Mouse (Mus musculus) ovary, postnatal 14 days (tissue): ENCODE measurements around the gene Dph3.
"Not testable (repeated sequence)": the region's sequence is repeated elsewhere in the genome, so short reads cannot be mapped to it uniquely, and the experiment has no call there.

Experiments used
- DNase-seq: peaks from one replicate; pipeline ENCODE4 v3.0.0; 2022; ENCODE audit warnings: low spot score

The Dph3 gene

DNA sequence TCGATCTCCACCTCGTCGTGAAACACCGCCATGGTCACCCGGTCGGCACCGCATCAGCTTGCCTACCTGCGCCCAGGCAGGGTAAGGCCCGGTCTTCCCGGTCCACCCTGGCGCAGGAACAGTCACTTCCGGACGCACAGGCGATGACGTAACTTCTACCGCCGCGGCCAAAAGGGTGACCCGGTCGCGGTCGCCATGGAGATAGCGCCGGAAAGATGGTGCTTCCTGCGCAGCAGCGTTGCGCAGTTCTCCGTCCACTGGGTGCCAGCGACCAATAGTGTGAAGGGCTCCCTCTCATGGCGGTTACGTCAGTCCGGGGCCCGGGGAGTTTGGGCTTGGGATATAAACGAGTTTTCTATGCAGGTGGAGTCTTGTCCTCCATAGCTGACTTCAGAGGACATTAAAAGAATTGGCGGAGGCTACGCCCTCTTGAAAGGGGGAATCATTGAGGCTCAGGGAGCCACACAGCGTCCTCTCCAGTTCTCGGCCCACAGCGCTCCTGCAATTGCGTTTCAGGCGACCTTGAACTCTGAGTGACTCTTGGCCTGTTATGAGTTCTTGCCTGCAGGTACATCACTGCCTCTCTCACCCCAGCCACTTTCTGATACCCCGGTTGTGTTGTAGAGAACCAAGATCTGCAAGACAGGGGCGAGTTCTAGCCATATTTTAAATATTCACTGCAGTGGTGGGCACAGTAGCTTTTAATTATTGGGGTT, at the start of gene Dph3:
Dph3 (minus strand) TSS at position 244 of the 716 bp plus-strand sequence.
- peak; percentile 98 for DNase-seq

DNA sequence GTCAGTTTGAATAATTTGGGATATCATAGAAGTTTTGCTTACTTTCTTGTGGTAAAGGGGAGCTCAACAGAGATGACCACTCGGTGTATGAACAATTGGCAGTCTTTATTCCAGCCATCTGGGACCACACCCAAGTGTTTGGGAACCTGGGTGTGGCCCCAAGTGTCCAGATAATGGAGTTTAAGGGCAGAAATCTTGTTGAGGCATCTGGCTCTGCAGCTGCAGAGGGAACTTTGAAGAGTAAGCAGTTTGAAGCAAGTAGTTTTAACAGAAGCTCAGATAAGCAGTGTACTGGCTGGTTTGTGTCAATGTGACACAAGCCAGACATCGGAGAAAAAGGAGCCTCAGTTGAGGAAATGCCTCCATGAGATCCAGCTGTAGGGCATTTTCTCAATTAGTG, 48.8 kb upstream of the Dph3 start:
- DNase-seq = no peak

DNA sequence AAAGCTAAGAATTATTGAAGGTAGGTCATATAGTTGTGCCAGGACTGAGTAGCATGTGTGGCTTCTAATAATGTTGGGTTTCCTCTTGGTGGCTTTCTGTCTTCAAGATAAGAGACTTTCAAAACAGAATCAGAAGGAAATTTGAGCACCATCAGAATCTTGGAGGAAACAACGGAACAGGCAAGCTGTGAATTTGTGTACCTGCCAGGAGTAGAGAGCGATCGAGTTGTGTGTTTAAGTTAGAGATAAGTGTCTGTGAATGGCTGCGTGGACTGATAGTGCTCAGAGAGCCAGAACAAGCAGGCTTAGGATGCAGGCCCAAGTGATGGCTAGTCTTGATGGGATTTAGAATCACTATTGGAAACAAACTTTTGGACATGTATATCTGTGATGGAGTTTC, 46.3 kb upstream of the Dph3 start:
- no peak for DNase-seq

DNA sequence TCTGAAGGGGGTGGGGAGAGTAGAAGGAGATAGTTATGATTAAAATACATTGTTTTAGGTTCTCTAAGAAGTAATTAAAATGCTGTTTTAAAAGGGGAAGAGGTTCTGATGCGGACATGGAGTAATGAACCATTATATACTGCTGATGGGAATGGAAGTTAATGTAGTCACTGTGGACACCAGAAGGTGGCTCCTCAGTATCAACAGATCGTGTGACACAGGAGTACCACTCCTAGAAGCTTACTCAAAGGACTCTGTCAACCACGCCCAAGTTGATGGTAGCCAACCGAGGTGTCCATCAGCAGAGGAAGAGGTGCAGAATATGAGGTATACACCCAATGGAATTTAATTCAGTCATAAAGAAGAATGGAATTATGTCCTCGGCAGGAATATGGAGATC, 42.9 kb upstream of the Dph3 start:
- DNase-seq = no peak

DNA sequence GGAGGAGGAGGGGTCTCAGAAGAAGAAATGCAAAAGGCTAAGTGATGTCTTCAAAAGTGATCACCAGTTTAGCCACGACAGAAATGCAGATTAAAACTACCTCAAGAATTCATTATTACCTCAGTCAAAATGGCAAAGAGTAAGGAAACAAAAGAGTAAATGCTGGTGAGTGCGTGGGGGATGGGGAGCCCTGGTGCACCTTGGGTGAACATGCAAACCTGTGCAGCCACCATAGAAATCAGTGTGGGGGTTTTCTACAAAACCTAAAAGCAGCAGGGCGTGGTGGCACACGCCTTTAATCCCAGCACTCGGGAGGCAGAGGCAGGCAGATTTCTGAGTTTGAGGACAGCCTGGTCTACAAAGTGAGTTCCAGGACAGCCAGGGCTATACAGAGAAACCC, 39.7 kb upstream of the Dph3 start:
- not testable (repeated sequence) for DNase-seq

DNA sequence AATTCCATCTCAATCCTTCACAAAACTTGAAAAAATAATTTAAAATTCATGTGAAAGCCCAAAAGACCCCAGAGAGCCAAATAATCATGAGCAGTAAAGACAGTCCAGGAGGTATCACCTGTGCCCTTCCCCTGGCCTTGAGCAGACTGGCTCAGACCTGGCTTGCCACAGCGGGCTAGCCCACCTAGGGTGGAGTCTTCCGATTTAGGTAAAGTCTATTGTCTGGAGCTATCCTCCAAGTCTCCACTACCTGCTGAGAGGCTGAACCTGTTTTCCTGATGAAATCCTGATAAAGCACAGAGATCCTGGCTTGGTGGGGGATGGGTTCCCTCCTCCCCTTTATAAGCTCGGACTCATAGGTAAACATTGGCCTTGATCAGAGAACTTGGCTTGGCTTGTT, 38.7 kb upstream of the Dph3 start:
- DNase-seq = no peak

DNA sequence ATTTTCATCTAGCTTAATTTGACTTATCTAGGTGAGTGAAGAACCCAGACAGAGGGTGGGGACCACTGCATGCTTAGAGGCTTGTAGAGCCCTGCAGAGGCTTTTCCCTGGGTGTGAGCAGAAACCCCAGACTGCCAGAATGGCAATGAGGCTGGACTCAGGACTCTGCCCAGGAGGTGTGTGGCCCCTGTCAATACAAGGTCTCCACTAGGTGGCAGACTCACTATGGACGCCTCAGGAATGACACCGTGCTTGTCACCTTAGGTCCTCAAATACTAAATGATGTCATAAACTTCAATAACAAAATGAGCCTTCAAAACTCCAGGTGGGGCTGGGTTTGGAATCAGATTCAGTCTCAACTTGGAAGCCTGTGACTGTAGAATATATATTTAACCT, 36.4 kb upstream of the Dph3 start:
- DNase-seq = no peak

DNA sequence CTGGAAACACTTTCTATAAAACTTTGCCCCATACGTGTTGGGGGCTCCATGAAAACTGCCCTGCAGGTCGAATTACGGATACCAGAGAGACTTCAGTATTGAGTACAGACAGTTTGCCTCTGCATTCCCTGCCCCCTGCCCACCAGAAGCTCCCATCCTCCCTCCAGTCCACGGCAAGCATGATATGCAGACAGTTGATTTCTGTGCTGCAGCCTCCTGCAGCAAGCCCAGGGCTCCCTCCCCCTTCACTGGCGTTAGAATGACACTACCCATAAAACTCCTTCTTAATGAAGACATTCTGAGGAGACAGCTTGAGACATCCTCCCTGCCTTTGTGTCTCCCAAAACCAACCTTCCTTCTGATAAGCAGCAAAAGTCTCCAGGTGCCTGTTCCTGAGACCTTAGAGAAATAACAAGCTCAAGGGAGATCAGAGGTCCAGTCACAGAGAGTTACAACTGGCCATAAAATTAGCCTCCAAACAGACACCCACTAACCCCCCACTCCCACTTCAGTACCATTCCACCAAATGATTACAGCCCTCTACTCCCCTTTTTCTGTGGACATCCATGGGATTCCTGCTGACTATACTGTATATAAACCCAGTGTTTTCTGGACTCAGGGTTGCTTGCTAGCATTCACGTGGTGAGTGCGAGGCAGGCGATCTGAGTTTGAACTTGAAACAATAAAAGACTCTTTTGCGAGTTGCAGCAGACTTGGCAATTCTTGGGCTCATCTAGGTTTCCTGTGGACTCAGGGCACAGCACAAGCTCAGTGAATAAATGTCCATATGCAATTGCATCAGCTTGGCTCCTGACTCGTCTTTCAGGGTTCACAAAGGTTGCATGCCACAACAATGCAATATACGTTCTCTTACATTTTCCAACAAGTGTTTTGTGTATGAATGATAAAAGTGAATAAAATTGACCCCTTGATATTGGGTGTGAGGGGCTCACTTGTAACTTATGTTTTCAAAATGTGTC, 35.7 kb upstream of the Dph3 start:
- no peak for DNase-seq

DNA sequence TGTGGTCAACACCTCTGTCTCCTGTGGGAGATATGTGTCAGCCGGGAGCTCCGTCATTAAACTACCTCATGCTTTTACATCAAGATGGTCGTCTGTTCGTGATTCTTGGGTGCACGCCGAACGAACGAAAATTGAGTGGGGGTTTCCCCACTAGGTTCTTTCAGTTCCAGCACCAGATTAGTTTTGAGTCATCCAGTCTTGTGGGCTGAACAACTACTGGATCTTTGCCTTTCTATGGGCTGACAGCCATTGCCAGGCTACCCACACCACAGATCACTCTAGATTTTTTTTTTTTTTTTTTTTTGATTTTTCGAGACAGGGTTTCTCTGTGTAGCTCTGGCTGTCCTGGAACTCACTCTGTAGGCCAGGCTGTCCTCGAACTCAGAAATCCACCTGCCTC, 26.6 kb upstream of the Dph3 start:
- DNase-seq = not testable (repeated sequence)

DNA sequence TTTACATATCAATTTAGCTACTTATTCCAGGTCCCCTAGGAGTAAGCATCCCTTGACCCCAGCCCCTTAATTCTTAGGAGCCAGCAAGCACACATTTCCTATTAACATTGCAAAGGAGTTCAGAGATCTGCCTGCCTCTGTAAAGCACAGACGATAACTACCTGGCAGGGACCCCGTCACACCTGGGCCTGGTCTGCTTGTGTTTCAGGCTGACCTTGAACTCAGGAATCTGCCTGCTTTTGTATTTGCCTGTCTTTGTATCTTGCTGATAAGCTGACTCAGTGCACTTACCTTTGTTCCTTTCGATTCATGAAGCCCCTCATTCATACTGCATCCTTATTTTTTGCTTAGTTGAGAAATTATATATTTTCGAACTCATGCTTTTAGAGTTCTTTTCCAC, 21.4 kb upstream of the Dph3 start:
- DNase-seq = no peak

DNA sequence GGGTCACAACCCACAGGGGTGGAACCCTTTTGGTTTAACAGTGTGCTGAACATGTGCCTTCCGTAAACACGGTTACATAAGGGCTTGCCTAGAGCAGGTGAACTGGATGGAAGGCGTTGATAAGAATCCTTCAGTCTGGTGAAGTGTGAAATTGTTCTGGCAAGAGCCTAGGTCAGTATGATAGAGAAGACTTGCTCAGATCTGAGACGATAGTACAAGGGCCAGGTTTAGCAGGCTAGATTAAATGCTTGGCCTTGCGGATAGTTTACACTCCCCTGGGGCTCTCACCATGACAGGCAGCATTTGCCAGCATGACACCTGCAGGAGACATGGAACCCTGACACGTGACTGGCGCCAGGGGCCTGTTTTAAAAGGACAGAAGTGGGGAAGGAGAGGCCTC, 20.1 kb upstream of the Dph3 start:
- DNase-seq = no peak

DNA sequence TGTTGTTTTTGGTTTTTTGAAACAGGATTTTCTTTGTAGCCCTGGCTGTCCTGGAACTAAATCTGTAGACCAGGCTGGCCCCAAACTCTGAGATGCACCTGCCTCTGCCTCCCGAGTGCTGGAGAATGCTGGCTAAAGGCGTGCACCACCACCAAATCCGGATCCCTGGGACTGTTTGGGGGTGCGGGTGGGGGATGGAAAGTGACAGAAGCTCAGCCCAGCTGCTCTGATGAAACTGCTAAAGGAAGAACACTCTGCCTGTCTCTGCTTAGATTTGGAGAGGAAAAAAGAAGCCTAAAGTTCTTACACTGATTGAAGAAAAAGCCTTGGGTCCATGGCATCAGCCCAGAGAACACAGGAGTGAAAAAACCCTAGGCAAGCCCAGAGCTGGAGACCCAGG, 18.0 kb upstream of the Dph3 start:
- DNase-seq = no peak

DNA sequence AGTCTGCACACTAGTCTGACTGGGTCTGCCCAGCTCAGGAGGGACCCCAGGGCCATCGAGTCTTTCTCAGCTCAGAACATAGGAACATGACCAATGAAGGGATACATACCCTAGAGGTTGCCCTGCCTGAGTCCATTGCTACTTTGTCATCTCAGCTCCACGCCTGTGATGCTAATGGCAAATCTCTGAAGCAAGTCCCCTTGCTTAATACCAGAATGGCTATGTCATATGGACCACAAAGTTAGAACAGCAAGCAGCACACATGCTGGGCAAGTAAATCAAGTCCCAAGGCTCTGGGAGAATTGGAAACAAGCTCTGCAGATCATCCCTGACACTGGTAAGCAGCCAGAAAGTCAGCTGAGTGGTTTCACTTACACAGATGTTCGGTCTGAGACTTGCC, 13.4 kb upstream of the Dph3 start:
- DNase-seq = no peak

DNA sequence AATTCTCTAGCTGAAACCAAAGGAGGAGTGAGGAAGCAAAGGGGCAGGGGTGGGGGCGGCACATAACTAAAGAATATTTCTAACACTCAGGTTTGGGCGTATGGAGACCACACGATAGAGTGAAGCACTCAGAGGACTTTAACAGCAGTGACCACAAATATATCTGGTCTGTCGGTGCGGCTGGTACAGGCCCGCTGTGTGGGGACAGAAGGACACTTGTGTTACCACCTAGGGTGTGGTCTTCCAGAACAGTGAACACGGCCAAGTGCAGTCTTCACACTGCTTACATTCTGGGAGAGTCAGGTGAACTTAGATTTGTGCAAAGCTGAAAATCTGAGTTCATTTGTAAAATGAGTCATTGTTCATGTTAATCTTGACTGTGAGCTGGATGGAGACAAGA, 12.2 kb upstream of the Dph3 start:
- DNase-seq = no peak

DNA sequence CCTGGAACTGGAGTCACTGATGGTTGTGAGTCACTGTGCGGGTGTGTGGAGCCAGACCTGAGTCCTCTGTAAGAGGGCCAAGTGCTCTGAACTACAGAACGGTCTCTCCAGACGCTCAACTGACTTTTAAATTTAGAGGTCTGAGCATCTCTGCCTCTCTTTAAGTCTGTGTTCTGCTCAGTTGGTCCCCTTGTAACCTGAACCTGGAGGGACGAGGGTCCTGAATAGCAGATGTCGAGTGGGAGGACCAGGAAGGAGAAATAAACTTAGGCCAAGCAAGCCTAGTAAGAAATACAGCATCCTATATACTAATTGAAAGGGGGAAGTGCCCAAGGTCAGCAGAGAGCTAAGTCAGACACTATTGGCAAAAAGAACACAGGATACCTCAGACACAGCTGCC, 11.2 kb upstream of the Dph3 start:
- DNase-seq = no peak

DNA sequence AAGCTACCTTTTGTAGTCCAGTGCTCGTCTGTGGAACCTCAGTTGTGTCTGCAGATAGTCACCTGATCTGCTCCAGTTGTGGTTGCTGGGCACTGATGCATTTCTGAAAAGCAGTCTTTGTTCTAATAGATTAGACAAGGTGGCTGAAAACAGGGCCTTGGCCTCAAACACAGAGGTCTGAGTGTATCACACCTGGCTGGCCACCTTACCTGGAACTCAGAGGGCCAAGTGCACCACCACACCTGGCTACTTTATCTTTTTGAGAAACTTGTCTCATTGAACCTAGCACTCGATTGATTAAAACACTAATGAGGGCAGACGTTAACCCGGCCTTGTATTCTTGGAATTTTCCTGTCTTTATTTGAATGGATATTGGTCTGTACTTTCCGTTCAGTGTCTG, 10.1 kb upstream of the Dph3 start:
- DNase-seq = no peak

DNA sequence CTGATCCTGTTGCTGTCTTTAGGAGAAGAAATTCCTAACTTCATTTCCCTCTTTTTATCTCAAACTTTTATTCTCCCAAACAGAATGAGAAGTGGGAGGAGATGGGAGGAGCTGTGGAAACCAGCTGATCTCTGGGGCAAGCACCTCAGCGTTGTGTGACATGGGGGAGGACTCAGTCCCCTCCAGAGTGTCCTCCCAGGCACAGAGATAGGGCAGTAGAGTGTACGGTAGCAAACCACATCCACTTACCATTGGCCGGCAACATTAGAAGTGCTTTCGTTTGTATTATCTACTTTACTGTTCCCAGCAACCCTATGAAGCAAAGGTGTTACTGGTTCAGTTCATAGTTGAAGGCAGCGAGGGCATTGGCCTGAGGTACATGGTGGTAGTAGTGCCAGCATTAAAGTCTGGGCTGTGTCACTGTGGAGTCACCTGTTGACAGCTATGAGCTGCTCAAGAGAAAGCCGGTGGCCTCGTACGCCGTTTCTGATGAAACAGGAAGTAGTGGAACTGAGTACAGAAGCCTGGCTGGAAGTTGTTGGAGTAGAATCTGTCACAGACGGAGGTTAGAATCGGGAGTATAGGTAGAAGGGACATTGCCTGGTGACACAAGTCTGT, 8.1 kb upstream of the Dph3 start:
- DNase-seq = no peak

DNA sequence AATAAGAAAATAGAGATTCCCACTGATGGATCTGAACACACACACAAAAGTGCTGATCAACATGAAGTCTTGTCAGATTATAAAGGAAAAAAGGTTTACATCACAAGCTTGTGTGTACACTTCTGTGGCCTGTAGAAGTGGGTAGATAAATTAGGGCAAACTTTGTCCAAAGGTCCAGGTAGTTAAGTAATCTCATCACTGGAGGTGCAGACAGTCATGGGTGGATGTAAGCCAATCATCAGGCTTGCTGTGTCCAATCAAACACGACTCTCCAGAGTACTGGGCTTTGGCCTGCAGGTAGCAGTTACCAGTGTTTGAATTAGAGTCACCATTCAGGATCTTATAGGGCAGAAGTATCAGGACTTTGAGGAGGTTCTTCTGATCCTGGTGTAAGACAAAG, 7.5 kb upstream of the Dph3 start:
- no peak for DNase-seq

DNA sequence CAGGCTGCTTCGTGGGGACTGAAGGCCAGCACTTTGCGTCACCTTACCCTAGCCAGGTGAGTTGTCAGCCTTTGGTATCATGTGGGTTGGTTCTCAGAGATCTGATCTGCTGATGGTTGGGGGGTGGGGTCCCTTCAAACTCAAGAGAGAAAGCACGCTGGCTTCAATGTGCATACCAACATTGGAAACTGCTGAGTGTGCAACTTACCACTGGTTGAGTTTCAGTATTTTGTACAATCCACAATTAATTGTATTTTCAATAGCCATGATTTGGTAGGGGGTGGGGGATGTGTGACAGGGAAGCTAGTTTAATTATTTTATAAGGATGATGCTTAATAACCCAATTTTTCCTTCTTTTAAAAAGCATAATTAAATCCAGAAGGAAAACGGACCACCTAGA, 6.2 kb upstream of the Dph3 start:
- DNase-seq = no peak

DNA sequence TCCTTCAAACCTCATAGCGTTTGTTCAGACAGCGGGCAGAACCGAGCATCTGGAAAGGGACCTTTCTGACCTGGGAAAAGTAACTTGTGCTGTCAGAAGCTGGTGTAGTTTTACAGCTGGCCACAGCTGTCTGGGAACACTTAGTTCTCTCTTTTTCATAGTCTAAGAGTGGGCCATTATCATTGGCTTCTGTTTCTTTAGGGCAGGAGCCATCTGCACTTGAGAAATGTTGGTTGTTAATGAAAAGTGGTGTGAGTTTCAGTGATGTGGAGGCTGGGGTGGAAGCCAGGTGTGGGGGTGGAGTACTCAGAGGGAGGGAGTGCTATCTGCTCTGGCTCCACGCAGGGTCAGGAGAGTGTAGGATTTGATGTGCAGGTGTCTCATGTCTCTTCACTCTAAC, 5.6 kb upstream of the Dph3 start:
- DNase-seq = no peak

DNA sequence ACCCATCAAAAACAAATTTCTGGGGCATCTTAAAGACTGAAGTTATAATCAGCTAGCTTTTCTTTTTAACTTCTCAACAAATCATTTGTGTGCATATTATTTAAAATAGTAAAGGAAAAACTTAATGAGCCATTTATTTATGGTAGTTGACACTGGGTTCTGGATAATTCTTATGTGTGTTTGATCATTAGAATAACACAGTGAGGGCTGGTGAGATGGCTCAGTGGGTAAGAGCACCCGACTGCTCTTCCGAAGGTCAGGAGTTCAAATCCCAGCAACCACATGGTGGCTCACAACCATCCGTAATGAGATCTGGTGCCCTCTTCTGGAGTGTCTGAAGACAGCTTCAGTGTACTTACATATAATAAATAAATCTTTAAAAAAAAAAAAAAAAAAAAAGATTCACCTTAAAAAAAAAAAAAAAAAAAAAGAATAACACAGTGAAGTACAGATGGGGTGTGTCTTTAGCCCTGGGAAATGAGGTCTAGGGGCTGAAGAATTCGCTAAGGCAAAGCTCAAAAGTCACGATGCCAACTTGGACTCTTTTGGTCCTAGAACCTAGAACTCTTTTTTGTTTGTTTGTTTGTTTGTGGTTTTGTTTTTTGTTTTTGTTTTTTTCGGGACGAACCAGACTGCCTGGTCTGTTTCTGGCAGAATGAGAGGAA, 2.2 kb upstream of the Dph3 start:
- DNase-seq = not testable (repeated sequence)

DNA sequence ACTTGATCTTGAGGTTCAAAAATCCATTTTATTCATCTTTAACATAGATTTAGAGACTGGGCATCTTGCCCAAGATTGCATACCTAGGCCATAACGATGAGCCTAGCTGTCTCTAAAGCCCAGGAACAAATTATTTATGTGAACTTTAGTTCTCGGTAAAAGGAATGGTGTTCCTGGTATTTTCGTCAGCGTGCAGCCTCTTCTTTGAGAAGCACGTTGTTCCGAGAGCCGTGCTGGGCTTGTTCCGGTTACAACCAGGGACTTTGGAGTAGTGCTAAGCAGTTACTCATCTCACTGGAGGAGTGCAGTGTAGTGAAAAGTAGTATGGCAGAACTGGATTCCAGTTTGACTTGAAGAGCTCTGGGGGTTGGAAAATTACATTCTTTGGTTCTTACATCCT, 697 bp upstream of the Dph3 start:
- no peak for DNase-seq
